Mouse (Mus musculus): ENCODE results near the gene Nat8f5. TPM values are rescaled to one million over a fixed set of nuclear protein-coding genes. Genes with fewer than 3 reads are reported as not detected.

Nat8f5 gene
- not detected in 4 replicates for total RNA-seq (2023; ENCODE audit: inconsistent age)

GRCm38 (mm10) chr6:85820837-85821236 is at the start of gene Nat8f5, which contains the start of gene Nat8f6:
Nat8f5 (minus strand) TSS chr6:85820972.
Nat8f6 (minus strand) TSS chr6:85820954.

GRCm38 (mm10) chr6:85869006-85869405 is 48.2 kb upstream of the Nat8f5 start, which contains the start of gene Nat8f2:
Nat8f2 (minus strand) TSS chr6:85869158.

GRCm38 (mm10) chr6:85831796-85832321 is 11.1 kb upstream of the Nat8f5 start, which contains the start of gene Nat8:
Nat8 (minus strand) TSS chr6:85832082.

Other genes starting within 250 kb of the Nat8f5 start
- gene Alms1, start 233.4 kb downstream of the Nat8f5 start, total RNA-seq (2023; ENCODE audit: inconsistent age) = 4.5 to 5.8 TPM (median 5.3 TPM) in 4 replicates
- gene Nat8f7, start 107.8 kb downstream of the Nat8f5 start, total RNA-seq (2023; ENCODE audit: inconsistent age) = not detected in 4 replicates
- gene Nat8f3, start 55.2 kb downstream of the Nat8f5 start, total RNA-seq (2023; ENCODE audit: inconsistent age) = not detected in 4 replicates
- gene Nat8f6, start within 50 bp of the Nat8f5 start, total RNA-seq (2023; ENCODE audit: inconsistent age) = not detected in 4 replicates
- not detected in 4 replicates for gene Nat8, start 11.1 kb upstream of the Nat8f5 start, total RNA-seq (2023; ENCODE audit: inconsistent age)
- gene Nat8f2, start 48.2 kb upstream of the Nat8f5 start, total RNA-seq (2023; ENCODE audit: inconsistent age) = 0.16 TPM in 1 of 4 replicates, not detected in the others
- 1.6 to 4.6 TPM (median 2.6 TPM) in 4 replicates for gene Nat8f4, start 83.9 kb upstream of the Nat8f5 start, total RNA-seq (2023; ENCODE audit: inconsistent age)
- 15.3 to 19.3 TPM (median 17.7 TPM) in 4 replicates for gene Tprkb, start 90.9 kb upstream of the Nat8f5 start, total RNA-seq (2023; ENCODE audit: inconsistent age)
- gene Nat8f1, start 94.7 kb upstream of the Nat8f5 start, total RNA-seq (2023; ENCODE audit: inconsistent age) = 2.1 to 4.3 TPM (median 3.7 TPM) in 4 replicates
- 198 to 224 TPM (median 216 TPM) in 4 replicates for gene Dusp11, start 140.7 kb upstream of the Nat8f5 start, total RNA-seq (2023; ENCODE audit: inconsistent age)
- not detected in 4 replicates for gene Figla, start 195.2 kb upstream of the Nat8f5 start, total RNA-seq (2023; ENCODE audit: inconsistent age)
- gene Add2, start 207.7 kb upstream of the Nat8f5 start, total RNA-seq (2023; ENCODE audit: inconsistent age) = not detected in 4 replicates